Mouse (Mus musculus): Measurements from ENCODE around the gene Dpy30. TPM values are rescaled to one million over a fixed set of nuclear protein-coding genes. Genes with fewer than 3 reads are reported as not detected.

The Dpy30 gene
- total RNA-seq, 2 experiments from 2014 or later: 50.9 to 54.4 TPM

- no peak for DNase-seq
Observed at GRCm38 (mm10) chr17:74262415-74262814, 61.3 kb downstream of the Dpy30 start.

Other genes with a start within 250 kb of the Dpy30 start
- 10 to 100 TPM; 50.0 to 50.2 TPM for gene Memo1, start 28.4 kb downstream of the Dpy30 start, total RNA-seq (2021)
- 10 to 100 TPM; 59.2 to 60.5 TPM for gene Spast, start 15.0 kb upstream of the Dpy30 start, total RNA-seq (2021)
- 10 to 100 TPM; 17.0 to 19.0 TPM for gene Slc30a6, start 71.7 kb upstream of the Dpy30 start, total RNA-seq (2021)
- gene Nlrc4, start 135.2 kb upstream of the Dpy30 start, total RNA-seq (2021): under 1 TPM; 0.10 TPM
- 10 to 100 TPM; 80.0 to 96.8 TPM for gene Yipf4, start 165.5 kb upstream of the Dpy30 start, total RNA-seq (2021)
- gene Birc6, start 204.4 kb upstream of the Dpy30 start, total RNA-seq (2021): 100 to 1,000 TPM; 116 to 131 TPM